Mouse (Mus musculus) brown adipose tissue, adult 24 weeks (tissue): ENCODE data around the gene Rfx2. TPM values are rescaled to one million over a fixed set of nuclear protein-coding genes. Genes with fewer than 3 reads are reported as not detected.

Experiments used
- H3K27ac ChIP-seq: fragments of 200-500 bp; replicated peaks from 2 replicates; pipeline ENCODE4 v1.5.1; 2012; ENCODE audit warnings: low read depth, mild to moderate bottlenecking, low read length
- H3K4me1 ChIP-seq: fragments of 200-500 bp; 2 replicates; pipeline ENCODE4 v1.6.1; 2012; ENCODE audit warnings: low read length, mixed read lengths; ENCODE audit not compliant: control insufficient read depth, insufficient read depth, insufficient read length
- H3K4me3 ChIP-seq: fragments of 200-500 bp; 2 replicates; pipeline ENCODE4 v1.5.1; 2012; ENCODE audit warnings: low read depth, mild to moderate bottlenecking, low read length, moderate library complexity; ENCODE audit not compliant: insufficient read depth
- polyA plus RNA-seq: library from polyadenylated mRNA; stranded (reverse); fragments of >200 nt; gene quantifications from 2 replicates; pipeline ENCODE4 v1.2.4, GENCODE M21; 2012; ENCODE audit not compliant: missing spikeins, insufficient read depth, insufficient read length

The Rfx2 gene
- polyA plus RNA-seq, 1 experiment: 2.5 TPM

GRCm38 (mm10) chr17:56819032-56819545 is 11.7 kb downstream of the Rfx2 start:
- Histone ChIP-seq H3K27ac (no peak overlapping the region), H3K4me1 (peaks cover 6% of the 10 kb centered on the region; the same call in 1 of the 2 replicates), H3K4me3 (no peak overlapping the region)

- Histone ChIP-seq H3K27ac (no peak overlapping the region), H3K4me3 (no peak overlapping the region), H3K4me1 (peaks cover 6% of the 10 kb centered on the region; the same call in 1 of the 2 replicates)
These were observed 12.7 kb downstream of the Rfx2 start for GRCm38 (mm10) chr17:56818067-56818636.

GRCm38 (mm10) chr17:56815057-56815345 is 15.8 kb downstream of the Rfx2 start:
- Histone ChIP-seq H3K4me3 (no peak overlapping the region), H3K4me1 (peaks cover 11% of the 10 kb centered on the region; the same call in 1 of the 2 replicates), H3K27ac (peak overlapping the region; percentile 64)

GRCm38 (mm10) chr17:56814316-56815056 is 16.3 kb downstream of the Rfx2 start:
- Histone ChIP-seq H3K27ac (peak overlapping the region; percentile 64), H3K4me1 (peaks cover 8% of the 10 kb centered on the region; the same call in 1 of the 2 replicates), H3K4me3 (no peak overlapping the region)

GRCm38 (mm10) chr17:56810245-56810644 is 20.6 kb downstream of the Rfx2 start:
- Histone ChIP-seq H3K4me3 (no peak overlapping the region), H3K27ac (peak overlapping the region; percentile 51), H3K4me1 (peaks cover 8% of the 10 kb centered on the region; the same call in 1 of the 2 replicates)

GRCm38 (mm10) chr17:56808518-56808917 is 22.3 kb downstream of the Rfx2 start:
- Histone ChIP-seq H3K4me3 (no peak overlapping the region), H3K27ac (no peak overlapping the region), H3K4me1 (peaks cover 5% of the 10 kb centered on the region; the same call in 1 of the 2 replicates)

GRCm38 (mm10) chr17:56805784-56806183 is 25.0 kb downstream of the Rfx2 start:
- Histone ChIP-seq H3K4me1 (peaks cover 4% of the 10 kb centered on the region; the same call in 1 of the 2 replicates), H3K27ac (no peak overlapping the region)

GRCm38 (mm10) chr17:56804952-56805351 is 25.9 kb downstream of the Rfx2 start:
- Histone ChIP-seq H3K27ac (no peak overlapping the region), H3K4me3 (no peak overlapping the region), H3K4me1 (no peaks in the 10 kb centered on the region)

More at GRCm38 (mm10) chr17:56805784-56806183, 25.0 kb downstream of the Rfx2 start:
- no peak overlapping the region for H3K4me3 ChIP-seq

GRCm38 (mm10) chr17:56802065-56802464 is 28.7 kb downstream of the Rfx2 start:
- H3K4me3 ChIP-seq: no peak overlapping the region
- H3K27ac ChIP-seq: no peak overlapping the region
- no peaks in the 10 kb centered on the region for H3K4me1 ChIP-seq

- no peak overlapping the region for H3K4me3 ChIP-seq
- no peak overlapping the region for H3K27ac ChIP-seq
- H3K4me1 ChIP-seq: no peaks in the 10 kb centered on the region
These were observed 31.5 kb downstream of the Rfx2 start for GRCm38 (mm10) chr17:56799276-56799675.

- no peak overlapping the region for H3K4me3 ChIP-seq
- no peak overlapping the region for H3K27ac ChIP-seq
- no peaks in the 10 kb centered on the region for H3K4me1 ChIP-seq
These were observed 37.0 kb downstream of the Rfx2 start for GRCm38 (mm10) chr17:56793614-56794319.

- no peak overlapping the region for H3K27ac ChIP-seq
- H3K4me1 ChIP-seq: no peaks in the 10 kb centered on the region
- H3K4me3 ChIP-seq: no peak overlapping the region
These were observed 38.2 kb downstream of the Rfx2 start for GRCm38 (mm10) chr17:56792588-56792987.

- Histone ChIP-seq H3K27ac (no peak overlapping the region), H3K4me1 (no peaks in the 10 kb centered on the region), H3K4me3 (no peak overlapping the region)
These were observed 41.5 kb downstream of the Rfx2 start for GRCm38 (mm10) chr17:56789286-56789685.

GRCm38 (mm10) chr17:56788886-56789285 is 41.9 kb downstream of the Rfx2 start:
- Histone ChIP-seq H3K4me3 (no peak overlapping the region), H3K4me1 (no peaks in the 10 kb centered on the region), H3K27ac (no peak overlapping the region)

GRCm38 (mm10) chr17:56780291-56780978 is 50.4 kb downstream of the Rfx2 start:
- Histone ChIP-seq H3K27ac (no peak overlapping the region), H3K4me1 (no peaks in the 10 kb centered on the region), H3K4me3 (no peak overlapping the region)
